7 mouse cellular contexts compared by ENCODE assay signal in genomic region chr4:32239749-32240131, GRCm38 (mm10). TPM values are rescaled to one million over a fixed set of nuclear protein-coding genes. Genes with fewer than 3 reads are reported as not detected.
DNase-seq lines count a peak whose midpoint lies in the region; ATAC-seq and TF ChIP-seq lines count a peak whose summit lies in the region.

No protein-coding gene starts in this region.

- peak overlapping the region; percentile 77 for H3K4me2 ChIP-seq in forebrain, postnatal 0 days (ENCODE audit: low read depth)
- peak overlapping the region; percentile 93 for H3K4me2 ChIP-seq in hindbrain, embryonic 14.5 days (replicated peaks)

- H3K36me3 ChIP-seq in forebrain, postnatal 0 days (ENCODE audit: insufficient read depth) = no peaks in the 10 kb centered on the region
- H3K36me3 ChIP-seq in hindbrain, embryonic 14.5 days (replicated peaks; ENCODE audit: control insufficient read depth, insufficient read depth) = no peaks in the 10 kb centered on the region
- H3K36me3 ChIP-seq in limb, embryonic 10.5 days = peaks cover 7% of the 10 kb centered on the region
- peaks cover 4% of the 10 kb centered on the region for H3K36me3 ChIP-seq in midbrain, embryonic 10.5 days

- WGBS in forebrain, postnatal 0 days = under 1% methylated on average over 26 of the region's 26 CpGs
- WGBS in hindbrain, embryonic 14.5 days = 0% methylated on average over 26 of the region's 26 CpGs
- WGBS in limb, embryonic 10.5 days = under 1% methylated on average over 26 of the region's 26 CpGs
- 0% methylated on average over 26 of the region's 26 CpGs for WGBS in midbrain, embryonic 10.5 days

- peak overlapping the region; percentile 98 for H3K4me3 ChIP-seq in forebrain, postnatal 0 days (ENCODE audit: low read depth, low read length)
- peak overlapping the region; percentile 77 for H3K4me3 ChIP-seq in hindbrain, embryonic 14.5 days (replicated peaks; ENCODE audit: low read length)
- peak overlapping the region; percentile 98 for H3K4me3 ChIP-seq in limb, embryonic 10.5 days
- peak overlapping the region; percentile 93 for H3K4me3 ChIP-seq in midbrain, embryonic 10.5 days

- H3K4me1 ChIP-seq in forebrain, postnatal 0 days (ENCODE audit: insufficient read depth) = peaks cover 20% of the 10 kb centered on the region
- peaks cover 47% of the 10 kb centered on the region for H3K4me1 ChIP-seq in hindbrain, embryonic 14.5 days (replicated peaks; ENCODE audit: control insufficient read depth, insufficient read depth, low read length)
- H3K4me1 ChIP-seq in limb, embryonic 10.5 days = peaks cover 91% of the 10 kb centered on the region
- peaks cover 72% of the 10 kb centered on the region for H3K4me1 ChIP-seq in midbrain, embryonic 10.5 days

- peak overlapping the region; percentile 97 for H3K27ac ChIP-seq in forebrain, postnatal 0 days (ENCODE audit: low read depth, low read length)
- peak overlapping the region; percentile 96 for H3K27ac ChIP-seq in hindbrain, embryonic 14.5 days
- peak overlapping the region; percentile 99 for H3K27ac ChIP-seq in limb, embryonic 10.5 days
- H3K27ac ChIP-seq in midbrain, embryonic 10.5 days (replicated peaks) = peak overlapping the region; percentile 98

- H3K27me3 ChIP-seq in forebrain, postnatal 0 days (ENCODE audit: insufficient read depth, low read length) = no peaks in the 10 kb centered on the region
- no peaks in the 10 kb centered on the region for H3K27me3 ChIP-seq in hindbrain, embryonic 14.5 days (ENCODE audit: control insufficient read depth, insufficient read depth, low read length)
- no peaks in the 10 kb centered on the region for H3K27me3 ChIP-seq in limb, embryonic 10.5 days (ENCODE audit: low read depth, poor library complexity, severe bottlenecking)
- H3K27me3 ChIP-seq in midbrain, embryonic 10.5 days (ENCODE audit: low read depth, poor library complexity, severe bottlenecking) = peaks cover 44% of the 10 kb centered on the region

- ATAC-seq in forebrain, postnatal 0 days = peak; percentile 36
- peak; percentile 54 for ATAC-seq in hindbrain, embryonic 14.5 days (ENCODE audit: low FRiP score)

- TF ChIP-seq CTCF in forebrain, postnatal 0 days (IDR thresholded peaks at IDR 0.05; ENCODE audit: low read depth) = peak; percentile 56

- DNase-seq in ES-CJ7 (ENCODE audit: low read depth, low spot score) = peak; percentile 26
- DNase-seq in adrenal gland, postnatal 36 days = peak; percentile 57 to 69
- DNase-seq in forebrain, postnatal 0 days = peak; percentile 81
- DNase-seq in hindbrain, embryonic 14.5 days (ENCODE audit: low spot score) = peak; percentile 67
- DNase-seq in limb, embryonic 10.5 days (ENCODE audit: low spot score) = peak; percentile 72
- peak; percentile 71 for DNase-seq in midbrain, embryonic 10.5 days (ENCODE audit: low spot score)
- DNase-seq in right cerebral cortex, postnatal 4 days = peak; percentile 67

- peak overlapping the region; percentile 97 for H3K9ac ChIP-seq in forebrain, postnatal 0 days
- H3K9ac ChIP-seq in hindbrain, embryonic 14.5 days = peak overlapping the region; percentile 89

- H3K9me3 ChIP-seq in forebrain, postnatal 0 days (ENCODE audit: low read length) = no peaks in the 10 kb centered on the region
- H3K9me3 ChIP-seq in hindbrain, embryonic 14.5 days (ENCODE audit: control insufficient read depth, low read length) = no peaks in the 10 kb centered on the region
- H3K9me3 ChIP-seq in limb, embryonic 10.5 days (replicated peaks) = no peaks in the 10 kb centered on the region
- H3K9me3 ChIP-seq in midbrain, embryonic 10.5 days (replicated peaks) = no peaks in the 10 kb centered on the region

RNA-seq across cellular contexts. Expression of gene Bach2, which starts 1.1 kb away (rescaled TPM):
- total RNA-seq in adrenal gland, postnatal 36 days (2021) = 1 to 10 TPM; 3.5 to 5.4 TPM
- total RNA-seq in forebrain, postnatal 0 days (2014; rRNA removed) = 16.2 and 19.0 TPM in 2 replicates
- polyA plus RNA-seq in forebrain, postnatal 0 days (2015; fragmentation: Nextera tagmentation; extraction: Ambion mirVana) = 9.1 and 16.0 TPM in 2 replicates
- 27.7 and 31.5 TPM in 2 replicates for polyA plus RNA-seq in hindbrain, embryonic 14.5 days (2014; fragmentation: Nextera tagmentation; extraction: Ambion mirVana)
- polyA plus RNA-seq in limb, embryonic 10.5 days (2016; fragmentation: Nextera tagmentation; extraction: Ambion mirVana) = 23.0 and 23.5 TPM in 2 replicates
- 7.7 and 10.0 TPM in 2 replicates for polyA plus RNA-seq in midbrain, embryonic 10.5 days (2016; fragmentation: Nextera tagmentation; extraction: Ambion mirVana)

Comparison
In these comparisons a context has a peak if more than half of its experiments do, and no peak if none do; other contexts are left out.
1. Peak in every context shown above with its lines: DNase-seq, ATAC-seq, H3K4me3 ChIP-seq and H3K27ac ChIP-seq.
2. DNase-seq: peak in every context shown above with its lines; median percentile 81 in forebrain, postnatal 0 days; 72 in limb, embryonic 10.5 days; 71 in midbrain, embryonic 10.5 days; 67 in hindbrain, embryonic 14.5 days; 67 in right cerebral cortex, postnatal 4 days; 63 in adrenal gland, postnatal 36 days; 26 in ES-CJ7.